Mouse (Mus musculus): ENCODE data around the gene Gm45062. TPM values are rescaled to one million over a fixed set of nuclear protein-coding genes. Genes with fewer than 3 reads are reported as not detected.
"Not testable (repeated sequence)": the region's sequence is repeated elsewhere in the genome, so short reads cannot be mapped to it uniquely, and the experiment has no call there.

Gene Gm45062
- polyA plus RNA-seq, 1 experiment from 2014 or later, result 8.1 TPM

DNA sequence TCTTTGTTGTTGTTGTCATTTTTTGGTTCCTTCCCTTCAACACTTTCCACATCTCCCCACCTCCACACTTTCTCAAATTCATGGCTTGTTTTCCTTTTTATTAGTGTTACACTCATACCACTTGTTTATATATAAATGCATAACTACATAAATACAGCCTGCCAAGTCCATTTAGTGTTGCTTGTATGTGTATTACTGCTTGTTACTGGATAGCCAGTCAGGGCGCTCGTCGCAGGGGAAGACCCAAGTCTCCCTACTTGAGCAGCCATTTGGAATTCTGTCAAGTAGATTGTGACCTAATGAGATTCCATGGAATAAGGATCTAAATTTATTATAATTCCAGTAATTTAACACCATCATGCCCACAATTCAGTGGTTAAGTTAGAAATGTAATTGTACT lies 260.4 kb downstream of the Gm45062 start:
- Histone ChIP-seq H3K4me2 (replicated peaks) (no peak overlapping the region), H3K4me1 (no peaks in the 10 kb centered on the region), H3K4me3 (replicated peaks) (no peak overlapping the region), H3K36me3 (no peaks in the 10 kb centered on the region), H3K9ac (no peak overlapping the region), H3K27me3 (no peaks in the 10 kb centered on the region), H3K27ac (replicated peaks) (no peak overlapping the region), H3K9me3 (replicated peaks) (no peaks in the 10 kb centered on the region)
- no peak for ATAC-seq (ENCODE audit: insufficient number of reproducible peaks, low FRiP score, low TSS enrichment, low read depth)
- 78% methylated on average over 3 of the region's 3 CpGs for WGBS

DNA sequence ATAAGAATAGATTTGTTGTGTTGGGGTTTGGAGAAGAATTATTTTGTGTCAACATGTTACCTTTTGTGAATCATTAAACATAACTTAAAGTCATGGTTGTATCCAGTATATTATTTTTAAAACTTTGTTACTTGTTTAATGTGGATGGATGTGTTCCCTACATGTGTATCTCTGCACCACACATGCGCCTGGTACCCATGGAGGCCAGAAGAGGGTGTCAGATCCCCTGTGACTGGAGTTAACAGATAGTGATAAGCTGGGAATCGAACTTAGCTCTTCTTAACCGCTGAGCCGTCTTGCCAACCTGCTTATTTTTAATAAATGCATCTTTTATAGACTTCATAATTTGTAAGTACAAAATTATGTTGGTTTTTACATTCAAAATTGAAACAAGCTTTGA lies 262.0 kb downstream of the Gm45062 start:
- Histone ChIP-seq H3K4me2 (replicated peaks) (no peak overlapping the region), H3K4me3 (replicated peaks) (no peak overlapping the region), H3K4me1 (no peaks in the 10 kb centered on the region), H3K36me3 (no peaks in the 10 kb centered on the region), H3K27me3 (no peaks in the 10 kb centered on the region), H3K27ac (replicated peaks) (no peak overlapping the region), H3K9me3 (replicated peaks) (no peaks in the 10 kb centered on the region), H3K9ac (no peak overlapping the region)
- 96% methylated on average over 4 of the region's 4 CpGs for WGBS
- no peak for ATAC-seq (ENCODE audit: insufficient number of reproducible peaks, low FRiP score, low TSS enrichment, low read depth)

DNA sequence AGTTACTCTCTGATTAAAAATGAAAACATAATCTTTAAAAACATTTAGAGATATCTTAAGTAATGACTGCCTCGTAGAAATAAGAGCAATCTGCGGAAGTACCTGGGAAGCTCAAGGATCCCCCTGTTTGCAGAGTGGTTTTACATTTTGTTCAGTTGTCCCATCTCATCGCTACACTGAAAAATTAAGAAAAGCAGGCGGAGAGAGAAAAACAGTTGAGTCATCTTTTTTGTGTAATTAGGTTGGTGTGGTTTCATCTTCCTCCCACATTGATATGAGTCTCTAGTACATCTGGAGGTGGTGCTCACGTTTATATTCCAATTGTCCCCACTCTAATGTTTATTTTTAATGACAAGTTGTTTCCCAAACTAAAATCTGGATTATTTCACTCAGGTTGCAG lies 265.5 kb downstream of the Gm45062 start:
- 84% methylated on average over 5 of the region's 5 CpGs for WGBS
- ATAC-seq (ENCODE audit: insufficient number of reproducible peaks, low FRiP score, low TSS enrichment, low read depth), result no peak
- H3K27me3 ChIP-seq, result no peaks in the 10 kb centered on the region

DNA sequence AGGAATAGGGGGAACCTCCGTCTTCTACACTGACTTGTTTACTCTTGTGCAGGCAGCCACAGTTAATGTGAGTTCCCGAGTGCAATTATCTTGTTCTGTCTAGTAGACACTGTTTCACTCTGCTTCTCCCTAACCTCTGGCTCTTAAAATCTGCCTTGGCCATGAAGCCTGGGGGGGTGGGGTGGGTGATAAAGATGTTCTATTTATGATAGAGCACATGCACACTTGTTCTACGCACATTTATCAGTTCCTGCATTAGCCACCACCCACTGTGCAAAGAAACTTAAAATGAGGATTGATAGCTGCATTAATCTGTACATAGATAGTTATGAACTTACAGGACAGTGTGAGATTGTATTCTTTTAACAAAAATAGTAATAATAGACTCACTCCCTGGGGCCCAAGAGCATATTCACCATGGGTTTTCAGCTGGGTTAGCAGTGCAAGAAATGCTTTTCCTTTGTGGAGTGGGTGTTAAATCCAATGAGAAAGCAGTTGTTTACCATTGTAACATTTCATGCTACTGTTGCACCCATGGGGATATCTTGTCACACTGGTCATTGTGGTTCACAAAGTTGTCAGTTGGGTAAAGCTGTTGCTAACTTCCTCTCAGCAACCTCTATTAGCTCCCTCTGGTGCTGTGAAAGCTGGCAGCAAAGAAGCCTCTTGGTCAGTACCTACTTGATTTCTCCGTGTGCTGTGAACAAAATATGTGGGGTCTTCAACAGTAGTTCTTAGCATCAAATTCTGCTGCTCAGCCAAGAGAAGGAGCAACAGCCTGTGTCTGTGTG lies 272.0 kb downstream of the Gm45062 start:
- Histone ChIP-seq H3K4me1 (no peaks in the 10 kb centered on the region), H3K4me2 (replicated peaks) (no peak overlapping the region), H3K27me3 (no peaks in the 10 kb centered on the region), H3K27ac (replicated peaks) (no peak overlapping the region), H3K36me3 (no peaks in the 10 kb centered on the region), H3K9me3 (replicated peaks) (no peaks in the 10 kb centered on the region), H3K4me3 (replicated peaks) (no peak overlapping the region), H3K9ac (no peak overlapping the region)
- 70% methylated on average over 4 of the region's 4 CpGs for WGBS
- no peak for ATAC-seq (ENCODE audit: insufficient number of reproducible peaks, low FRiP score, low TSS enrichment, low read depth)

More for the DNA sequence above, 265.5 kb downstream of the Gm45062 start:
- no peak overlapping the region for H3K4me2 ChIP-seq (replicated peaks)
- H3K4me1 ChIP-seq, result no peaks in the 10 kb centered on the region
- no peaks in the 10 kb centered on the region for H3K36me3 ChIP-seq
- no peak overlapping the region for H3K9ac ChIP-seq
- H3K27ac ChIP-seq (replicated peaks), result no peak overlapping the region
- no peak overlapping the region for H3K4me3 ChIP-seq (replicated peaks)
- H3K9me3 ChIP-seq (replicated peaks), result no peaks in the 10 kb centered on the region

DNA sequence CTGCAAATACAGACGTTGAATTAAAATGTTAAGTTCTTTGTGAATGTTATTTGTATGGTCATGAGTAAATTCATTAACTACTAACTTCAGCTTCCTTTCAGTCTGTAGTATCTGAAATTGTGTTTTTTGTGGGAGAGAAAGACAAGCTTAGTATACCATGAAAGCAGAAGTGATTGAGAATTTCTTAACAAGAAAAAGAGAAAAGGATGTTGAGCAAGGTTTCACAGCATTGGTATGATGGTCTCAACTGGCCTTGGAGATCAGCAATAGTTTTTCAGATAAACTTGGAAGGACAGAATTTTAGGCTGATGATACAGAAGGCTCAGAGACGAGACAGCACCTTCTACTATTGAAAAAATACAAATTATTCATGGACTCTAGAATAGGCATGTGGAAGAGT lies 277.7 kb downstream of the Gm45062 start:
- ATAC-seq (ENCODE audit: insufficient number of reproducible peaks, low FRiP score, low TSS enrichment, low read depth), result no peak
- no peak overlapping the region for H3K9ac ChIP-seq
- H3K9me3 ChIP-seq (replicated peaks), result no peaks in the 10 kb centered on the region
- no peaks in the 10 kb centered on the region for H3K4me1 ChIP-seq
- no peak overlapping the region for H3K4me2 ChIP-seq (replicated peaks)
- no peaks in the 10 kb centered on the region for H3K36me3 ChIP-seq
- H3K27me3 ChIP-seq, result no peaks in the 10 kb centered on the region
- H3K4me3 ChIP-seq (replicated peaks), result no peak overlapping the region
- 78% methylated on average over 2 of the region's 2 CpGs for WGBS
- no peak overlapping the region for H3K27ac ChIP-seq (replicated peaks)

DNA sequence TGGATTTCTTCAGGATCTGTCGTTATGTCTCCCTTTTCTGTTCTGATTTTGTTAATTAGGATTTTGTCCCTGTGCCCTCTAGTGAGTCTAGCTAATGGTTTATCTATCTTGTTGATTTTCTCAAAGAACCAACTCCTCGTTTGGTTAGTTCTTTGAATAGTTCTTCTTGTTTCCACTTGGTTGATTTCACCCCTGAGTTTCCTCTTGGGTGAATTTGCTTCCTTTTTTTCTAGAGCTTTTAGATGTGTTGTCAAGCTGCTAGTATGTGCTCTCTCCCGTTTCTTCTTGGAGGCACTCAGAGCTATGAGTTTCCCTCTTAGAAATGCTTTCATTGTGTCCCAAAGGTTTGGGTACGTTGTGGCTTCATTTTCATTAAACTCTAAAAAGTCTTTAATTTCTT lies 282.3 kb downstream of the Gm45062 start:
- not testable (repeated sequence) for H3K27me3 ChIP-seq; H3K4me2 ChIP-seq (replicated peaks); H3K9me3 ChIP-seq (replicated peaks); H3K27ac ChIP-seq (replicated peaks); ATAC-seq (ENCODE audit: insufficient number of reproducible peaks, low FRiP score, low TSS enrichment, low read depth); H3K9ac ChIP-seq; H3K36me3 ChIP-seq; H3K4me1 ChIP-seq; H3K4me3 ChIP-seq (replicated peaks)
- WGBS, result 87% methylated on average over 4 of the region's 4 CpGs

DNA sequence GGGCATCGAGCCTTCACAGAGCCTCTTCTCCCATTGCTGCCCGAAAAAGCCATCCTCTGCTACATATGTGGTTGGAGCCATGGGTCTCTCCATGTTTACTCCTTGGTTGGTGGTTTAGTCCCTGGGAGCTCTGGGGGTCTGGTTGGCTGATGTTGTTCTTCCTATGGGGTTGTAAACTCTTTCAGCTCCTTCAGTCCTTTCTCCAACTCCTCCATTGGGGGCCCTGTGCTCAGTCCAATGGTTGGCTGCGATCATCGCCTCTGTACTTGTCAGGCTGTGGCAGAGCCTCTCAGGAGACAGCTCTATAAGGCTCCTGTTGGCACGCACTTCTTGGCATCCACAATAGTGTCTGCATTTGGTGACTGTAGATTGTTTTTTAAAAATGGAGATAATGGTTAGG lies 285.6 kb downstream of the Gm45062 start:
- H3K4me2 ChIP-seq (replicated peaks), result no peak overlapping the region
- H3K27ac ChIP-seq (replicated peaks), result no peak overlapping the region
- H3K4me1 ChIP-seq, result no peaks in the 10 kb centered on the region
- H3K9me3 ChIP-seq (replicated peaks), result no peaks in the 10 kb centered on the region
- WGBS, result 95% methylated on average over 5 of the region's 5 CpGs
- H3K9ac ChIP-seq, result no peak overlapping the region
- H3K4me3 ChIP-seq (replicated peaks), result no peak overlapping the region
- no peaks in the 10 kb centered on the region for H3K27me3 ChIP-seq
- no peak for ATAC-seq (ENCODE audit: insufficient number of reproducible peaks, low FRiP score, low TSS enrichment, low read depth)
- peaks cover 3% of the 10 kb centered on the region; the same call in 1 of the 2 replicates for H3K36me3 ChIP-seq

DNA sequence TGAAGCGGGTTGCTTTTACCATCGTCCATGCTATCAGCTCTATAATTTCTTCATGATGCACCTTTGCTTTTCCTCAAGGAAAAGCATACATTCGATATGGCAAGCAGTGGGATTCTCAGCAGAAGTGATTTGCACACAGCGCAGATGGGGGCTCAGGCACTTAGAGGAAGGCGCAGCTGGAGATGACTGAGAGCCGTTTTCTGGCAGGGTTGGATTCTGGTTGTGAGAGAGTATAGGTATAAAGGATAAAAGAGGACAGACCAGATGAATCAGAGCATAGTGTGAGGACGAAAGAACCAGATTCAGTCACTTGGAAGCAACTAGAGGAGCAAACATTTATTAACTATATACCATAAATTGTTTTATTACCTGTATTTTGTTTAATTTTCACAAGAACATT lies 286.5 kb downstream of the Gm45062 start:
- H3K27ac ChIP-seq (replicated peaks), result no peak overlapping the region
- WGBS, result 92% methylated on average over 7 of the region's 7 CpGs
- H3K4me1 ChIP-seq, result no peaks in the 10 kb centered on the region
- H3K4me3 ChIP-seq (replicated peaks), result no peak overlapping the region
- no peaks in the 10 kb centered on the region for H3K9me3 ChIP-seq (replicated peaks)
- peaks cover 3% of the 10 kb centered on the region; the same call in 1 of the 2 replicates for H3K36me3 ChIP-seq
- no peak overlapping the region for H3K9ac ChIP-seq
- ATAC-seq (ENCODE audit: insufficient number of reproducible peaks, low FRiP score, low TSS enrichment, low read depth), result no peak
- no peaks in the 10 kb centered on the region for H3K27me3 ChIP-seq
- no peak overlapping the region for H3K4me2 ChIP-seq (replicated peaks)

DNA sequence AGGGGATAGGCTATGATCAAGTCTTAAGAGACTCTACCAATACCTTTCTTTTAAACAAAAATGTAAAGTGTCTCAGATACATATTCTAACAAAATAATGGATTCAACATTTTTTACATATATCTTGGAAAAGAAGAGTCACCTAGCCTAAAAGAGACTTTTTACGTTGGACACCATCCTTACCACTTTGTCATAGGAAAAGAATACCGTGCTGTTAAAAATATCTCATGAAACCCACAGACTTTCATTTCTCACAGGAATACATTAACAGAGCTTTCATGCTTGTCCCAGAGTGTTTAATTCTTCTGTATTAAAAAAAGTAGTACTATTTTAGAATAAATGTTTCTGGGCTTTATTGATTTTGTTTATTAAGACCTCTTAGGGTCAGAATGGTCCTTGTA lies 291.9 kb downstream of the Gm45062 start:
- Histone ChIP-seq H3K4me3 (replicated peaks) (no peak overlapping the region), H3K27me3 (no peaks in the 10 kb centered on the region), H3K9ac (no peak overlapping the region), H3K4me2 (replicated peaks) (no peak overlapping the region), H3K4me1 (no peaks in the 10 kb centered on the region), H3K36me3 (no peaks in the 10 kb centered on the region), H3K9me3 (replicated peaks) (no peaks in the 10 kb centered on the region), H3K27ac (replicated peaks) (no peak overlapping the region)
- ATAC-seq (ENCODE audit: insufficient number of reproducible peaks, low FRiP score, low TSS enrichment, low read depth), result no peak
- WGBS, result 85% methylated on average over 2 of the region's 2 CpGs

DNA sequence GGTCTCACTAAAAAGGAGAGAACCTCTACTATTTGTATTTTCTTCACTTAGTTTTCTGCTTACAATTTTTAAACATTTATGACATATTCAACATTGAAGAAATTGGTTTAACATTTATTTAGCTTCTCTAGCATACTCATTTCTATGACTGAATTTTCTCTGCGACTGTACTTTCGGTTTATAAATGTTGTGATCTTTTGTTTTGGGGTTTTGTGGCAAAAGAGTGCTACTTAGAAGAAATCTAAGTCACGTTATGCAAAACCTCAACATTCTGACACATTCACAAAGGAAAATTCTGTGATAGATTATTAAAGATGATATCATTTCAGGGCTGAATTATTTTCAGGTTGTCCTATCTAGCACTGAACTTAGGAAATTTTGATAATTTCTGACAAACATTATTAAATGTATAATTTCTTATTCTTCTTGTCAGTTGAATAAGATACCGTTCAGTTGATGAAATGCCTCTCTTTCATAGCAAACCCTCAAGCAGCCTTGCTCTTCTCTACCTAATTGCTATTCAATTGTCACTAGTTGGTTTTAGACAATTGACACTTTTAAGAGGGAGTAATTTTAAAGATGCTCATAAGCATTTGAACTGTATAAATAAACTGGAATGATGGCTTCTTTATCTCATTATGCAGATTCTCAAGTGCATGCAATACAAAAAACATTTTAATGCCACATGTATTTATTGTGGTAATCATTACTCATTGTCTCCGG lies 297.8 kb downstream of the Gm45062 start:
- H3K9me3 ChIP-seq (replicated peaks), result no peaks in the 10 kb centered on the region
- no peak overlapping the region for H3K9ac ChIP-seq
- no peak overlapping the region for H3K4me2 ChIP-seq (replicated peaks)
- no peak for ATAC-seq (ENCODE audit: insufficient number of reproducible peaks, low FRiP score, low TSS enrichment, low read depth)
- H3K36me3 ChIP-seq, result no peaks in the 10 kb centered on the region
- no peaks in the 10 kb centered on the region for H3K27me3 ChIP-seq
- no peak overlapping the region for H3K4me3 ChIP-seq (replicated peaks)
- 85% methylated on average over 5 of the region's 5 CpGs for WGBS
- H3K27ac ChIP-seq (replicated peaks), result no peak overlapping the region
- no peaks in the 10 kb centered on the region for H3K4me1 ChIP-seq

DNA sequence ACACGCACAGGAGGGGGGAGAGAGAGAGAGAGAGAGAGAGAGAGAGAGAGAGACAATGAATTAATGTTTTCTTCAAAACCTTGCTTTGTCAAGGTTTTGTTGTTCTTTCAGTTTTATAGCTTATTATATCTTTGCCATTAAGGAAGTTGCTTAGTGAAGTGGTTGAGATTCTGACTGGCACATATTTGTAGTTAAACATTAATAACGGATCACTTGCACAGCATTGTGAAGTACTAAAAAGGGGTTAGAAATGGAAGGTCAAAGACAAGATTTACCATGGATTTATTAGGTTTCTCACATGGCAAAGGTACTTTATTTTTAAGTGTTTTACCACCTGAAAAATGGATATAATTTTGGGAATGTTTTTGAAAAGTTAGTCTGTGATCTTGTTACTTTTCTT lies 301.4 kb downstream of the Gm45062 start:
- 96% methylated on average over 2 of the region's 2 CpGs for WGBS
- ATAC-seq (ENCODE audit: insufficient number of reproducible peaks, low FRiP score, low TSS enrichment, low read depth), result no peak
- no peak overlapping the region for H3K27ac ChIP-seq (replicated peaks)
- no peak overlapping the region for H3K4me3 ChIP-seq (replicated peaks)
- H3K4me1 ChIP-seq, result no peaks in the 10 kb centered on the region
- no peak overlapping the region for H3K4me2 ChIP-seq (replicated peaks)
- no peaks in the 10 kb centered on the region for H3K27me3 ChIP-seq
- H3K9me3 ChIP-seq (replicated peaks), result no peaks in the 10 kb centered on the region
- no peaks in the 10 kb centered on the region for H3K36me3 ChIP-seq
- H3K9ac ChIP-seq, result no peak overlapping the region

Measured in embryonic facial prominence, embryonic 15.5 days (tissue).